Mouse (Mus musculus) bone marrow, adult 2 months (tissue): ENCODE measurements around the gene Ino80d.
"Not testable (repeated sequence)": the region's sequence is repeated elsewhere in the genome, so short reads cannot be mapped to it uniquely, and the experiment has no call there.

Source experiments
- CTCF ChIP-seq: fragments of 200-500 bp; IDR thresholded peaks from 2 replicates; pipeline ENCODE4 v1.5.1; 2011; ENCODE audit warnings: low read length, control low read depth; ENCODE audit not compliant: control insufficient read depth, insufficient read depth
- POLR2A ChIP-seq: fragments of 200-500 bp; IDR thresholded peaks from 2 replicates; pipeline ENCODE4 v1.6.1; 2011; ENCODE audit warnings: low read depth, mild to moderate bottlenecking, control low read depth, low read length, borderline replicate concordance; ENCODE audit not compliant: control insufficient read depth

GRCm38 (mm10) chr1:63138586-63138985 is 24.1 kb upstream of the Ino80d start:
- not testable (repeated sequence) for TF ChIP-seq CTCF, POLR2A
